Mouse (Mus musculus): Measurements from ENCODE around the gene Dmac2.

- TF ChIP-seq GATA1 (IDR thresholded peaks at IDR 0.05; ENCODE audit: low read length): no peak
- TF ChIP-seq TAL1 (IDR thresholded peaks at IDR 0.05; ENCODE audit: low read length): no peak
These were observed 33.6 kb upstream of the Dmac2 start for GRCm38 (mm10) chr7:25585351-25586204.
